Mouse (Mus musculus): ENCODE data around the gene Fam229a.

- TF ChIP-seq CTCF (IDR thresholded peaks at IDR 0.05; ENCODE audit: low read depth): no peak
- no peak for TF ChIP-seq EP300 (optimal IDR thresholded peaks at IDR 0.05)
These were observed 34.9 kb downstream of the Fam229a start for GRCm38 (mm10) chr4:129525889-129526288.
